Mouse (Mus musculus): ENCODE data around the gene Lgals9.
"Not testable (repeated sequence)": the region's sequence is repeated elsewhere in the genome, so short reads cannot be mapped to it uniquely, and the experiment has no call there.

Gene Lgals9

DNA sequence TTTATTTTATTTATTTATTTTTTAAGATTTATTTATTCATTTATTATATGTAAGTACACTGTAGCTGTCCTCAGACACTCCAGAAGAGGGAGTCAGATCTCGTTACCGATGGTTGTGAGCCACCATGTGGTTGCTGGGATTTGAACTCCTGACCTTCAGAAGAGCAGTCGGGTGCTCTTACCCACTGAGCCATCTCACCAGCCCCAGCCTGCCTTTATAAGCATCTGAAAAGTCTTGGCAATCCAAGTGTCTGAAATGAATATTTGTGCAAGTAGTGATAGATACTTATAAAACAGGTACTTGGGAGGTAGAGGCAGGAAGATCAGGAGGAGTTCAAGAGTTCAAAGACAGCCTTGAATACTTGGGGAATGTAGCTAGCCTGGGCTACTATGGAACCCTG lies 22.6 kb upstream of the Lgals9 start:
- DNase-seq (ENCODE audit: low read depth), result not testable (repeated sequence)

DNA sequence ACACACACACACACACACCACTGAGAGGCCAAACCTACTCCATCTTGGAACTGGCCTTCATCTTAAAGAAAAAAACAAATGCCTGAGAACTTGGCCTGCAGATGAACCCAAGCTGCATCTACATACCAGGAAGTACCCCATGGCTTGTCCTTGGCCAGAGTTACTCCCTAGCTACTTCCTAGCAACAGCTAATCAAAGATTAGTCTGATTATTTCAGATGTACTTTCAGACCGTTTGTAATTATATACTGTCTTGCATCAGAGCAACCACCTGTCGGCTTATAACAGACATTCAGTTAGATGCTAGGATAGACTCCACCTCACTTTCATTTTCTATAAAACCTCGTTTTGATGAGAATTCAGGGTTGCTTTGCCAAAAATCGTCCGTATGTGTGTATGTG lies 21.7 kb upstream of the Lgals9 start:
- DNase-seq (ENCODE audit: low read depth), result no peak

DNA sequence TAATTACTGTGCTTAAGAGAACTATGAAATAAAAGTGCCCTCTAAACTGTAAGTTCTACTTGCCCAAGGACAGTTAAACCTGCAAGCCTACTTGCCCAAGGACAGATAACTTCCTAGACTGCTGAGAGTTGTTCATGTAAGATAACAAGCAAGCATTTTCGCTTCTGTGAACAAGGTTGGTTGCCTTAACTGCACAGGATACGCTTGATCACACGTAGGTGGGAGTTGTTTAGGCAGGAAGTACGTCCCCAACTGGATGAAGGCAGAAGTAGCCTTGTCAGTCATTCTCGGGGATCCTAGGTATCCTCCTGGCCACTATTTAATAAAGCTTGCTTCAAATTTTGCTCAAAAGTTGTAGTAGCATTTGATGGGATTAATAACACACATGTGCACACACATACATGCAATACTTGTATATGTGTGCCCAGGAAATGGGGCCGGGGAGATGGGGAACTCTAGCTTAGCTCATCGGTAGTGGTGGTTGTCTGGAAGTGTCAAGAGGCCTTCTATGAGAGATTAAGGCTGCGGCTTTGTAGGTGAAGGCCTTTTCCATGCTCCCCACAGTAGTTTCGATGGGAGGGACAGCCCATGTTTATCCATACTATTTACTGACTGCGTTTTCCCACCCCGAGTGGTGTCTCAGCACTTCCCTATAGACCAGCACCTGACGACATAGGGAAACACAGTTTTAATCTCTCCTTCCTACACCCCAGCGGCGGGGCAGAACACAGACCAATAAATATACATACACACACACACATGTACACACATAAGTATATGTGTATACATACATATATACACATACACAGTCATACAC lies 21.0 kb upstream of the Lgals9 start:
- DNase-seq (ENCODE audit: low read depth), result peak; percentile 46

DNA sequence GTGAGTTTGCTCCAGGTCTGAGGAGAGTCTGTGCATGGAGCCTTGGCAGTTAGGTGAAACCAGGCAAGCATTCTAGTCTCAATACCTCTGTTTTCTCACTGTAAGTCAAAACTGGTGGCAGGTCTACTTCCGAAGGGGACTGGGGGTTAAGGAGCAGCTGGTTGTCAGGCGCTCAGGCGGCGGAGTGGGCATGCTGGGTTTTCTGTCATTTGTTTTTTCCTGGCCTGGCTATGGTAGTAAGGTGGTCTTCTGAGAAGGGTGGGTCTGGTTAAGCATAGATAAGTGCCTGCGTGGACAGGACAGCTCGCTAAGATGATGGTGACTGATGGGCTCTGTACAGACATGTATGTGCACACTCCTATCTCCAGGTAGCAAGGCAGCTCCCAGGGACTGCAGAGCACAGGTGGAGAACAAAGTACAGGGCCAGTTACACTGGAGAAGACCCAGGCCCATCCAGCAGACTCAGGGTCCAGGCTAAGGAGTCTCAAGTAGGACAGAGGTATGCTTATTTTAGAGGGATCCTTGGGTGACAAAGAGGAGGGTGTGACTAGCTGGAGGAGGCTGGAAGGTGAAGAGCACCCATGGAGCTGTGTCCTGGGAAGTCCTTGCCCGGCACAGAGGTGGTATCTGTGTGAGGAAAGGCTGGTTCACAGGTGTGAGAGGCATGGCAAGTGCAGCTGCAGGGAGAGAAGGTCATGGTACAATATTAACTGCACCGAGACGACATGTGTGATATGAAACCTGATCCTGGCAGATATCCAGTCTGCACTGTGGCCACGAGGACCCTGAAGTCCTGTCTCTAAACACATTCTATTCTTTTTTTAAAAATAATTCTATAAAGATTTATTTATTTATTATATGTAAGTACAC lies 19.3 kb upstream of the Lgals9 start:
- DNase-seq (ENCODE audit: low read depth), result no peak

DNA sequence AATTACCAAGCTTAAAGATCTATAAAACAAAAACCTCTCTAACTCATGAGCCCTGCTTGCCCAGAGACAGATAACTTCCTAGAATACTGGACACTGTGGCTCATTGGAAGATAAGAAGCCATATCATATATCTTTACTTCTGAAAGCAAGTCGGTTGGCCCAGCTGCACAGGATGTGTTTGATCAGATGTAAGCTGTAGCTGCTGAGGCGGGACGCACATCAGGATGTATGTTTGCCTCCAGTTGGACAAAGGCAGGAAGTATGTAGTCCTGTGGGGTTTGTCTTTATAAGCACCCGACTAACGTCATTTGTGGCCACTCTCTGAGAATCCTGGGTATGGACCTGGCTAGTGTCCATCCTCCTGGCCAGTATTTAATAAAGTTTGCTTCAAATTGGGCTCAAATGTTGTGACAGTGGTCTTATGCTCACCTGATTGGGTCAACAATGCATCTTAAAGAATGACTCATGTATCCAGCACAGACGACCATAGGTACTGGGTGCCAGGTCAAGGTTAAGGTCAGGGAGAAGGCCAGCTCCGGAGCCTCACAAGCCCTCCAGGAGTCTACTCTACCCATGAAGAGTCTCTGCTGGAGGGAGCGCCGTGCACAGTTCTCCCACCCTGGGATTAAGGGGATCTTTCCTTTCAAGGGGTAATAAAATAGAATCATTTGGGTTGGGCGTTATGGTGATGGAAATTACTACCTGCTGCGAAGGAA lies 18.5 kb upstream of the Lgals9 start:
- no peak for DNase-seq (ENCODE audit: low read depth)

- no peak for DNase-seq (ENCODE audit: low read depth)
These were observed 17.8 kb upstream of the Lgals9 start for GRCm38 (mm10) chr11:79002551-79002951.

DNA sequence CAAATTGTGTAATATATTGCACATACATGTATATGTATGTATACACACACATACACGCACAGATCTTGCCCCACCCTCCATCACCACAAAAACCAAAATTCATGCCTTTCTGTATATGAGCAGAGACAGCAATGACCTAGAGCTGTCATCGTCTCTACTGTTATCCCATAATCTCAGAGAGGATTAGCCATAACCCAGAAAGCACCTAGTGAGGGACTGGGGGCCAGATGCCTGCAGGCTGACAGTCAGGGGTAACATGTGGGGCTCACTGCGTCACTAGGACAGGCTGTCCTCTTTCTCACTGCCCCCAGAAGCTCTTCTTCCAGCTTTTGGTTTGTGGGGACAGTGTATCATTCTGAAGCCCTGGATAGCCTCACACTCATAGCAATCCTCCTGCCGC lies 17.1 kb upstream of the Lgals9 start:
- DNase-seq (ENCODE audit: low read depth), result no peak

- no peak for DNase-seq (ENCODE audit: low read depth)
These were observed 14.4 kb upstream of the Lgals9 start for GRCm38 (mm10) chr11:78999118-78999517.

- DNase-seq (ENCODE audit: low read depth), result not testable (repeated sequence)
These were observed 6.3 kb upstream of the Lgals9 start for GRCm38 (mm10) chr11:78990875-78991543.

- no peak for DNase-seq (ENCODE audit: low read depth)
These were observed 5.3 kb upstream of the Lgals9 start for GRCm38 (mm10) chr11:78990096-78990495.

GRCm38 (mm10) chr11:78989206-78989605 lies 4.5 kb upstream of the Lgals9 start:
- not testable (repeated sequence) for DNase-seq (ENCODE audit: low read depth)

GRCm38 (mm10) chr11:78986311-78987002 lies 1.7 kb upstream of the Lgals9 start:
- DNase-seq (ENCODE audit: low read depth), result no peak

DNA sequence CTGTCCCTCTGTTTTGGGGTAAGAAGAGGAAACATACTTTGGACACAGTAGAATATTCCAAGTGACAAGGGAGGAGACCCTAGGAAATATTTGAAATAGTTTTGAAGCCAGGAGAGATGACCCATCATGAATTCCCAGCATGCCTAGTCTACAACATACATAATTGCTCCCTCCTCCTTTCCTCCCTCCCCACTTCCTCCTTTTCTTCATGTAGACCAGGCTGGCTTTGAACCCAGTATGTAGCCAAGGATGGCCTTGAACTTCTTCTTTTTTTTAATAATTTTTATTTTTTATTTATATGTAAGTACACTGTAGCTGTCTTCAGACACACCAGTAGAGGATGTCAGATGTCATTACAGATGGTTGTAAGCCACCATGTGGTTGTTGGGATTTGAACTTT lies 759 bp upstream of the Lgals9 start:
- no peak for DNase-seq (ENCODE audit: low read depth)

DNA sequence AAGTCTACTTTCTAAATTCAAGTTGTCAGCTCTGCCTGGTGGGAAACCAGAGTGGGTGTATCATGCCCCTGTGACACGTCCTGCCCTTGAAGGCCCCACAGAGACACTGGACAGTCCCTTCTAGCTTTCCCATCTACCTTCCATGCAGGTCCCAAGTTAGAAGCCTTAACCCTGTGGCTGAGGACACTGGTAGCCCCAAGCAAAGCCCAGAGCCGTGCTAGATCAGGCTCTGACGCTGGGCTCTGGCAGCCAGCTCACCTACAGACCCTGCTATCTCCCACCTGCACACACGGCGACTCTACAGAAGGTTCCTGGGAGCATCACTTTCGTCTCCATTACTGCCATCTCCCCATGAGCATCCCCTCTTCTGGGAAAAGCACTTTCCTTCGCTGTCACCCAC lies 1.2 kb downstream of the Lgals9 start:
- DNase-seq (ENCODE audit: low read depth), result no peak

- no peak for DNase-seq (ENCODE audit: low read depth)
These were observed 2.0 kb downstream of the Lgals9 start for GRCm38 (mm10) chr11:78982513-78983291.

DNA sequence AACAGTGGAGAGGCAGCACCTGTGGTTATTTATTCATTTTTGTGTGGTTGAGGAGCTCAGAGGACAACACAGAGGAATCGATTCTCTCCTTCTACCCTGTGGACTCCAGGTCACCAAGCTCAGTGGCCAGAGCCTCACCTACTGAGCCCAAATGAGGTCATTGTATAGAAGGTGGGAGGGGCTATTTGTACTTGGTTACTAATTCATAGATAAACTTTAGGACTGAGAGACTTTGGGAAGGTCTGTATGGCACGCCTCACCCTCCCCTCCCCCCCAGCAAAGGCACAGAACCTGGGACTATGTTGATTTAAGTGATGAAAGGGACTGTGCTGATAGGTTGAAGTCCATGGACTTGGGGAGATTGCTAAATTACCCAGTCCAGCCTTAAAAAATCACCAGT lies 2.7 kb downstream of the Lgals9 start:
- DNase-seq (ENCODE audit: low read depth), result no peak

GRCm38 (mm10) chr11:78980083-78980634 lies 4.6 kb downstream of the Lgals9 start:
- no peak for DNase-seq (ENCODE audit: low read depth)

DNA sequence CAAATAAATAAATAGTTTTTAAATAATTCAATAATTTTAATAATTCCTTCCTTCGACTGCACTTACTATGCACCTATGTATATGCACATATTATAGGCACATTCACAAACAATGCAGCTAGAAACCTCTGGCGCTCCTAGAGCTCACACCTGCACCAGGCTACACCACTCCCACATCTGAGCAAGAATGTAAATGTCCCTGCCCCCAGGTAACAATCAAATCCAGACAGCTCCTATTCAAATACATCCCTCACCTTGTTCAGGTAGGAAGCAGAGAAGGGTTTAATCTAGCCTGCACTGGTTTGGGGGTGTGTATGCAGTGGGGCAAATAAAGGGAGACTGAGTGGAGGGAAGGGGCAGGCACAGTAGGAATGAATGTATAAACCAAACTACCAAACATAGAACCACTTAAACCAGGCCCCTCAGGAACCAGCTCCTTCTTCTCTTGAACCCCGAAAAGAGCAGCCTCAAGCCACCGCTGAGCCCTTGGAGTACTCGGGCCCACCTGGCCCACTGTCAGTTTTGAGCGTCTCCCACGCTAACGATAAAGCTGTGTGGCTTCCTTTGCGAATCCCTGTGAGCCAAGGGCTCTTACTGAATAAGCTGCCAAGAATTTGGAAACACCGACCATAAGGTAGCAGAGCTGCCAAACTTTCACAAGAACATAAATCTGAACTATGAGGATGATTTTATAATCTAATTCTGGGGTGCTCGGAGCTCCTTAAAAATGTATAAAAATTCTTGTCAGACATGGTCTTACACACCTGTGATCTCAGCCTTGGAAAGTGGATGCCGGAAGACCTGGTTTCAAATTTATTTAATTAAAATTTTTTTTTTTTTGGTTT lies 6.3 kb downstream of the Lgals9 start:
- DNase-seq (ENCODE audit: low read depth), result no peak

Measured in c-Kit-positive CD71-positive TER-119-negative erythroid progenitor cells, embryonic 14.5 days (primary cell).